Mouse (Mus musculus): ENCODE data around the gene Gm11027. TPM values are rescaled to one million over a fixed set of nuclear protein-coding genes. Genes with fewer than 3 reads are reported as not detected.
A peak's percentile ranks its signal among the peaks of the same experiment; 100 is the strongest.

The Gm11027 gene
- total RNA-seq, 2 experiments from 2014 or later: not detected

- DNase-seq (ENCODE audit: low spot score in 2 of 2): no peak
Observed at GRCm38 (mm10) chr12:116278541-116278940, 3.4 kb downstream of the Gm11027 start.

- no peak for DNase-seq (ENCODE audit: low spot score in 2 of 2)
Observed at GRCm38 (mm10) chr12:116279181-116279580, 4.0 kb downstream of the Gm11027 start.

DNA sequence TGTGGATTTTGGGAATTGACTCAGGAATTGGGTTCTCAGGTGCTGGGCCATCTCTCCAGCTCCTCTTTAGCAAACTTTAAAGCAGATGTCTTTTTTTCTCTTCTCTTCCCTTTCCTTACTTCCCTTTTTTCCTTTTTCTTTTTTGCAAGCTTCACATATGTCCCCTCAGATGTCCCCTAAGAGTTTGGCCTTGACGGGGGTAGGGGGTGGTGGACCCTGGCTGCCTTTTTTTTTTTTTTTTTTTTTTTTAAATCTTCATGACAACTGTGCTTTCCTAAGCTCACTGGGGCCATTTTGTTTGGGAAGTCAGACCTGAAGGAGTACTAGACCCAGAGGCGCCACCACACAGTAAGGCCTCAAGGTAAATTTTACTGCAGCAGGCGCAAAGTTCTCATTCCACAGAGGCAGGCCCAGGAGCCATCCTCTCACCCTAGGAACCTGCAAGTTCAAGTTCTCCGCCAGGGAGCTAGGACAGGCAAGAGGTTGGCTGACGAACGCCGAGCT is 5.0 kb downstream of the Gm11027 start:
- DNase-seq (ENCODE audit: low spot score in 2 of 2): no peak

- peak; percentile 100 for DNase-seq (ENCODE audit: low spot score in 2 of 2)
Observed at GRCm38 (mm10) chr12:116280653-116281364, 5.6 kb downstream of the Gm11027 start, which contains the start of gene Esyt2. Gene Esyt2 (plus strand): TSS chr12:116281196.

DNA sequence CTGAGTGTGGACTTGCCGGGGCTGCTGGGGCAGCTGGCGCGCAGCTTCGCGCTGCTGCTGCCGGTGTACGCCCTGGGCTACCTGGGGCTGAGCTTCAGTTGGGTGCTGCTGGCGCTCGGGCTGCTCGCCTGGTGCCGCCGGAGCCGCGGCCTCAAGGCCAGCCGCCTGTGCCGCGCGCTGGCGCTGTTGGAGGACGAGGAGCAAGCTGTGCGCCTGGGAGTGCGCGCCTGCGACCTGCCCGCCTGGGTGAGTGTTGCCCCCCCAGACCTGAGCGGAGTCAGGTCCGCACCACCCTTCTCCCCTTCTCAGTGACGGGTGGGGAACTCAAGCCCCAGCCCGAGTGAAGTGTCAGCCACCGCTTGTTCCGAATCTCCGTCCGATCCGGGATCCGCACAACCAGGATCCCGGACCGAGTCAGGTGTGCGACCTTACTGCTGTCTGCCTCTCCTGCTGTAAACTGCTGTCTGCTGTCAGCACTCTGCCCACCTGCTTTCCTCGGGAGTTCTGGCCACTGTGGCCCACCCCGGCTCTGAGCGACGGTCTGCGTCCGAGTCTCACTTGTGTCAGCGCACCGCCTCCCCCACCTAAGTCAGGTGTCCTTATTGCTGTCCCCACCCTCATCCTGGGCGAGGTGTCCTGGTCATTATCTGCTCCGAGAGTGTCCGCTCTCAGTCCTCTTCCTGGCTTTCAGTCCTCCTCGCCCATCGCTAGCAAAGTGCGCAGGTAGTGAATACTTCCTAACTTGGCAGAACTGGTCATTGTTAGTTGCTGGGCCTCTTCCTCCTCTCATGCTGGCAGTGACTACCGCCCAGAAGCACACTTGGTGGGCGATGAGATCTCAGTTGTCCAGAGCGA is 6.5 kb downstream of the Gm11027 start:
- peak; percentile 29 to 33 for DNase-seq (ENCODE audit: low spot score in 2 of 2)

GRCm38 (mm10) chr12:116282856-116283255 is 7.7 kb downstream of the Gm11027 start:
- no peak for DNase-seq (ENCODE audit: low spot score in 2 of 2)

DNA sequence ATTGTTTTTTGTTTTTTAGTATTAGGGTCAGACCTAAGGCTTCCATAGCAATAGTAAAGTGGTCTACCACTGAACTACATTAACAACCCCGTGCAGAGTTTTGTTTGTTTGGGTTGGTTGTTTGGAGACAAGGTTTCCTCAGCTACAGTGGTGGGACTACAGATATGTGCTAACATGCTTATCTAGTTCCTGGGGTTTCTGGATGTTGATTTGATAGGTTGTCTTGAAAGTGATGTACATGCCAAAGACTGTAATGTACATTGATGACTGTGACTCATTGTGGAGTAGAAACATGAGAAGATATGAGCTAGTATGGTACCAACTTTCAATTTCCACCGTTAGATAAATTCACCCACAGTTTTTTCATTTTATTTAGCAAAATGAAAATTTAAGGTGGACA is 8.3 kb downstream of the Gm11027 start:
- DNase-seq (ENCODE audit: low spot score in 2 of 2): no peak

DNA sequence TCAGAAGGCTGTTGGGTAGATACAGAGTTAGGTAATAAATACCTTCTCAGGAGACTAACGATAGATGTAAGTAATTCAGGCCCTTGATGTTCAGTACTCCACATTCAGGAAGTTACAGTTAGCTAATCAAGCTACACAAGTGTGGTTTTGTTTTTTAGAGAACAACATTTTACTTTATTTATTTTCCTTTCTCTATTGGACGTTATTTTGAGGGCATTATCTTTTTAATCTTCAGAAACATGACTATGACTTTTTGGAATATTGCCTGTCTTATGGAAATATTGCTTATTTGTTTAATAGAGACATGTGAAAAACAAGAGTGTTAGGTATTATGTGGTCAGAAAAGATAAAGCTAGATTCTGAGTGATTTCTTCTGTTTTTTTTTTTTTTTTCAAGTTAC is 18.0 kb downstream of the Gm11027 start:
- DNase-seq (ENCODE audit: low spot score in 2 of 2): no peak

DNA sequence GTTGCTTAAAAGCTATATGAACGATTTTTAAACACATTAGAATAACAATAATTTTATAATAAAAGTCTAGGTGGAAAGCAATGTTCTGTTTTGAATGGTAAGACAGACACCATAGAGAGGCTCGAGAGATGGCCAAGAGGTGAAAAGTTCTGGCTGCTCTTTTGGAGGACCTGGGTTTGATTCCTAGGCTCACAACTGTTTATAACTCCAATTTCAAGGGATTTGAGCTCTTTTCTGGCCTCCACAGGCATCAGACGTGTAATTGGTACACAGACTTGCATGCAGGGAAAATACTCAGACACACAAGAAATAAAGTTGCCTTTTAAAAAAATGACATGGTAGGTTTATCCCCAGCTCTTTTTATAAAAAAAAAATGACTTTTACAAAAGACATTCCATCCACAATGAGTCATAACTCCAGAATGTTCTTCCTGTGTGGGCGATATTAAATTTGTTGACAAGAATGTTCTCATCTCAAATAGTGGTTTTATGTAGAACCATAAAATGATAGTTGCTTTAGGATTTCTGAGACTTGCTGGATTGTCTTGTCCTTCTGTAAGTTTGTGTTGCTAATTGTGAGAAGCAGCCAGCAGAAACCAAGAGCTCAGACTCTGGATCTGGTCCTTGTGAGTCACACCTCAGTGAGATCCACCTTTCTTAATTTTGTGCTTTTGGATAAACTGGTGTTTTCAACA is 18.6 kb downstream of the Gm11027 start:
- DNase-seq (ENCODE audit: low spot score in 2 of 2): peak; percentile 17 to 20

- DNase-seq (ENCODE audit: low spot score in 2 of 2): no peak
Observed at GRCm38 (mm10) chr12:116299906-116300305, 24.7 kb downstream of the Gm11027 start.

DNA sequence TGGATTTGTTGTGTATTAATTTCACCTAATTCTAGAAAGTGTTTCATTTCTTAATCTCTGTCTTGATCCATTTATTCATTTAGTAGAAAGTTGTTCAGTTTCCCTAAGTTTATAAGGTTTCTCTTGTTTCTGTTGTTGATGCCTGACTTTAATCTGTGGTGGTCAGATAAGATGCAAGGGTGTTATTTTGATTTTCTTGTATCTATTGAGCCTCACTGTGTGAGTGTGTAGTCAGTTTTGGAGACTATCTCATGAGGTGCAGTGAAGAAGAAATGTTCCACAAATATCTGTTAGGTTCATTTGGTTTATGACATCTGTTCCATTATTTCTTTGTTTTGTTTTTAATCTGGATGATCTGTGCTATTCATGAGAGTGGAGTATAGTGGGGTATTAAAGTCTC is 27.0 kb downstream of the Gm11027 start:
- no peak for DNase-seq (ENCODE audit: low spot score in 2 of 2)

- DNase-seq (ENCODE audit: low spot score in 2 of 2): no peak
Observed at GRCm38 (mm10) chr12:116306042-116306441, 30.9 kb downstream of the Gm11027 start.

GRCm38 (mm10) chr12:116307870-116308269 is 32.7 kb downstream of the Gm11027 start:
- no peak for DNase-seq (ENCODE audit: low spot score in 2 of 2)

DNA sequence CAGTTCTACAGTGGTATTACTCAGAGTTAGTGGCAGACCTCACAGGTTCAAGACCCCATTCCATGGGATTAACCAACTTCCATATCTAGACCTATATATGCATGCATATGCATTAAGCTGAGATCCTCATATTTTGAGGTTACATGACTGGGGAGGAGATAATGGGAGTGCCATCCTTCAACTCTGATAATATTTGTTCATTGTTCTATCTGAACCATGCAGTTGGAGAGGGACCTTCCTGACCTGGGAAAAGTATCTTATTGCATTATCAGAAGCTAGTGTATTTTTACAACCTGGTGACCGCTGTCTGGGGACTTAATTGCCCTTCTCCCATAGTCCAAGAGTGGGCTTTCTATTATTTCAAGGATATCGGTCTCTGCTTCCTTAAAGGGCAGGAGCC is 33.4 kb downstream of the Gm11027 start:
- DNase-seq (ENCODE audit: low spot score in 2 of 2): no peak

DNA sequence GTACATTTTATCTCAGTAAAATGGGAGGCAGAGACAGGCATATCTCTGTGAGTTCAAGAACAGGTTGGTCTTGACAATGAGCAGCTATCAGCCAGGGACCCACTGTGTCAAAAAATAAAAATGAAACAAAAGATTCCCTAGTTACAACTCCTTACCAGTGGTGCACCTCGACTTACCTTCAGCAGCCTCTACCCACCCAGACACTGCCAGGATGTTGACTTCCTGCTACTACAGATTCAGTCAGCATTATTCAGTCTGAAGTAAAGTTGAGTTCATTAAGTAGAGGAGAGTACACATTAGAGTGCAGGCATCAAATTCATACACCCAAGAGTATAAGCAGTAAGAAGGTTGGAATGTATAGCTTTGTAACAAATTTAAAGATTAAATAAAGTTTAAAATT is 38.6 kb downstream of the Gm11027 start:
- no peak for DNase-seq (ENCODE audit: low spot score in 2 of 2)

- DNase-seq (ENCODE audit: low spot score in 2 of 2): no peak
Observed at GRCm38 (mm10) chr12:116315498-116315897, 40.3 kb downstream of the Gm11027 start.

- DNase-seq (ENCODE audit: low spot score in 2 of 2): no peak
Observed at GRCm38 (mm10) chr12:116317818-116318217, 42.6 kb downstream of the Gm11027 start.

Data from left cerebral cortex, adult 18-20 months (tissue).